Mouse (Mus musculus) limb, embryonic 12.5 days (tissue): ENCODE data around the gene Nutm1. TPM values are rescaled to one million over a fixed set of nuclear protein-coding genes. Genes with fewer than 3 reads are reported as not detected.

Experiments
- ATAC-seq: fragments of 200-750 bp; cut with Nextera tagmentation; 2 replicates; pipeline ENCODE4 v1.8.0; 2017; ENCODE audit warnings: low read depth, moderate TSS enrichment; ENCODE audit not compliant: insufficient number of reproducible peaks, insufficient read depth, low FRiP score, low TSS enrichment
- H3K27ac ChIP-seq: fragments of 300-500 bp; sonication (generic); 2 replicates; pipeline ENCODE4 v1.5.1; 2016; ENCODE audit warnings: mild to moderate bottlenecking, moderate library complexity
- H3K27me3 ChIP-seq: fragments of 300-500 bp; sonication (generic); 2 replicates; pipeline ENCODE4 v1.6.1; 2016; ENCODE audit warnings: mild to moderate bottlenecking, moderate library complexity
- H3K36me3 ChIP-seq: fragments of 300-500 bp; sonication (generic); 2 replicates; pipeline ENCODE4 v1.6.1; 2016; ENCODE audit warnings: mild to moderate bottlenecking, moderate library complexity
- H3K4me1 ChIP-seq: fragments of 300-500 bp; sonication (generic); replicated peaks from 2 replicates; pipeline ENCODE4 v1.6.1; 2016
- H3K4me2 ChIP-seq: fragments of 300-500 bp; sonication (generic); 2 replicates; pipeline ENCODE4 v1.6.1; 2016; ENCODE audit warnings: mild to moderate bottlenecking, moderate library complexity
- H3K4me3 ChIP-seq: fragments of 300-500 bp; sonication (generic); replicated peaks from 2 replicates; pipeline ENCODE4 v1.5.1; 2016; ENCODE audit warnings: mild to moderate bottlenecking
- H3K9ac ChIP-seq: fragments of 300-500 bp; sonication (generic); replicated peaks from 2 replicates; pipeline ENCODE4 v1.6.1; 2016; ENCODE audit warnings: mild to moderate bottlenecking, moderate library complexity
- H3K9me3 ChIP-seq: fragments of 300-500 bp; sonication (generic); 2 replicates; pipeline ENCODE4 v1.6.1; 2016; ENCODE audit warnings: mild to moderate bottlenecking, moderate library complexity
- whole genome bisulfite sequencing: fragments of 180-500 bp; shearing (Covaris S2); methylation state at CpG from one replicate; pipeline ENCODE4 v1.1.7; 2016; 5-methylcytosine and 5-hydroxymethylcytosine counted together
- polyA plus RNA-seq: library from polyadenylated mRNA; unstranded; fragments of >200 nt; fragmentation: Nextera tagmentation; extraction: Ambion mirVana; gene quantifications from 2 replicates; pipeline ENCODE4 v1.2.1, GENCODE M21; 2016

Nutm1 gene
- polyA plus RNA-seq, 1 experiment from 2014 or later = 0.10 TPM

GRCm38 (mm10) chr2:112261748-112262653 is 2.9 kb upstream of the Nutm1 start, which contains the start of gene Nop10:
Gene Nop10 (plus strand): TSS chr2:112261926.
- under 1% methylated on average over 36 of the region's 36 CpGs for WGBS
- peak within 1 kb of the TSS; percentile 55 for H3K9ac ChIP-seq
- ATAC-seq = peak; percentile 46; the same call in 1 of the 2 replicates
- H3K27me3 ChIP-seq = no peaks in the 10 kb centered on the region
- H3K4me1 ChIP-seq = peaks cover 19% of the 10 kb centered on the region
- H3K9me3 ChIP-seq = no peaks in the 10 kb centered on the region
- H3K27ac ChIP-seq = peak within 1 kb of the TSS; percentile 62; the same call in 1 of the 2 replicates
- H3K4me2 ChIP-seq = peak within 1 kb of the TSS; percentile 60
- peak within 1 kb of the TSS; percentile 57 for H3K4me3 ChIP-seq
- H3K36me3 ChIP-seq = no peaks in the 10 kb centered on the region

GRCm38 (mm10) chr2:112254675-112255515 is 4.2 kb downstream of the Nutm1 start:
- Histone ChIP-seq H3K4me1 (no peaks in the 10 kb centered on the region), H3K9me3 (no peaks in the 10 kb centered on the region)

GRCm38 (mm10) chr2:112249780-112250453 is 9.2 kb downstream of the Nutm1 start:
- Histone ChIP-seq H3K9ac (no peak overlapping the region), H3K4me3 (no peak overlapping the region), H3K4me1 (no peaks in the 10 kb centered on the region), H3K4me2 (no peak overlapping the region), H3K27me3 (no peaks in the 10 kb centered on the region), H3K36me3 (peaks cover 14% of the 10 kb centered on the region), H3K27ac (no peak overlapping the region), H3K9me3 (no peaks in the 10 kb centered on the region)
- 90% methylated on average over 10 of the region's 10 CpGs for WGBS
- no peak for ATAC-seq

More at GRCm38 (mm10) chr2:112254675-112255515, 4.2 kb downstream of the Nutm1 start:
- no peak overlapping the region for H3K9ac ChIP-seq
- H3K27ac ChIP-seq = no peak overlapping the region
- no peak for ATAC-seq
- no peaks in the 10 kb centered on the region for H3K27me3 ChIP-seq
- no peak overlapping the region for H3K4me3 ChIP-seq
- WGBS = 68% methylated on average over 7 of the region's 7 CpGs
- H3K4me2 ChIP-seq = no peak overlapping the region
- no peaks in the 10 kb centered on the region for H3K36me3 ChIP-seq

- Histone ChIP-seq H3K9me3 (no peaks in the 10 kb centered on the region), H3K36me3 (peaks cover 23% of the 10 kb centered on the region), H3K4me1 (no peaks in the 10 kb centered on the region), H3K4me3 (no peak overlapping the region), H3K9ac (no peak overlapping the region), H3K27ac (no peak overlapping the region), H3K4me2 (no peak overlapping the region), H3K27me3 (no peaks in the 10 kb centered on the region)
- WGBS = 82% methylated on average over 10 of the region's 10 CpGs
- ATAC-seq = no peak
Observed at GRCm38 (mm10) chr2:112247323-112247722, 11.8 kb downstream of the Nutm1 start.

- H3K27ac ChIP-seq = no peak overlapping the region
- peaks cover 5% of the 10 kb centered on the region; the same call in 1 of the 2 replicates for H3K4me1 ChIP-seq
- 91% methylated on average over 6 of the region's 6 CpGs for WGBS
- peaks cover 23% of the 10 kb centered on the region for H3K36me3 ChIP-seq
- ATAC-seq = no peak
- H3K4me3 ChIP-seq = no peak overlapping the region
- H3K4me2 ChIP-seq = no peak overlapping the region
- no peaks in the 10 kb centered on the region for H3K27me3 ChIP-seq
- H3K9me3 ChIP-seq = no peaks in the 10 kb centered on the region
- no peak overlapping the region for H3K9ac ChIP-seq
Observed at GRCm38 (mm10) chr2:112246193-112246592, 12.9 kb downstream of the Nutm1 start.

GRCm38 (mm10) chr2:112245307-112245706 is 13.8 kb downstream of the Nutm1 start:
- Histone ChIP-seq H3K9ac (no peak overlapping the region), H3K4me1 (peaks cover 12% of the 10 kb centered on the region), H3K4me3 (no peak overlapping the region), H3K27ac (no peak overlapping the region), H3K36me3 (peaks cover 23% of the 10 kb centered on the region), H3K27me3 (no peaks in the 10 kb centered on the region), H3K4me2 (no peak overlapping the region), H3K9me3 (no peaks in the 10 kb centered on the region)
- ATAC-seq = no peak
- 81% methylated on average over 5 of the region's 5 CpGs for WGBS

- Histone ChIP-seq H3K9ac (no peak overlapping the region), H3K4me3 (no peak overlapping the region), H3K4me2 (peak overlapping the region; percentile 1; the same call in 1 of the 2 replicates), H3K9me3 (no peaks in the 10 kb centered on the region), H3K27me3 (no peaks in the 10 kb centered on the region), H3K27ac (no peak overlapping the region), H3K4me1 (peaks cover 22% of the 10 kb centered on the region), H3K36me3 (peaks cover 23% of the 10 kb centered on the region)
- no peak for ATAC-seq
- 75% methylated on average over 14 of the region's 14 CpGs for WGBS
Observed at GRCm38 (mm10) chr2:112241787-112242186, 17.3 kb downstream of the Nutm1 start.

- peak overlapping the region; percentile 80 for H3K9ac ChIP-seq
- peak overlapping the region; percentile 96 for H3K27ac ChIP-seq
- peaks cover 22% of the 10 kb centered on the region for H3K4me1 ChIP-seq
- H3K9me3 ChIP-seq = no peaks in the 10 kb centered on the region
- H3K27me3 ChIP-seq = no peaks in the 10 kb centered on the region
- ATAC-seq = peak; percentile 49
- WGBS = under 1% methylated on average over 25 of the region's 28 CpGs
- peak overlapping the region; percentile 88 for H3K4me2 ChIP-seq
- H3K4me3 ChIP-seq = peak overlapping the region; percentile 74
- H3K36me3 ChIP-seq = peaks cover 9% of the 10 kb centered on the region
Observed at GRCm38 (mm10) chr2:112239935-112240721, 19.0 kb downstream of the Nutm1 start.

GRCm38 (mm10) chr2:112239212-112239934 is 19.7 kb downstream of the Nutm1 start, which contains the start of gene Lpcat4:
Gene Lpcat4 (plus strand): TSS chr2:112239468.
- H3K9me3 ChIP-seq = no peaks in the 10 kb centered on the region
- peak within 1 kb of the TSS; percentile 80 for H3K9ac ChIP-seq
- H3K36me3 ChIP-seq = peaks cover 6% of the 10 kb centered on the region
- peaks cover 22% of the 10 kb centered on the region for H3K4me1 ChIP-seq
- H3K4me2 ChIP-seq = peak within 1 kb of the TSS; percentile 88
- WGBS = under 1% methylated on average over 75 of the region's 94 CpGs
- peak within 1 kb of the TSS; percentile 74 for H3K4me3 ChIP-seq
- H3K27ac ChIP-seq = peak within 1 kb of the TSS; percentile 96
- ATAC-seq = peak; percentile 77
- no peaks in the 10 kb centered on the region for H3K27me3 ChIP-seq
